Mouse (Mus musculus) brain, embryonic 14.5 days (tissue): ENCODE measurements around the gene Abca1.

Experiments used
- CTCF ChIP-seq: fragments of 200-500 bp; IDR thresholded peaks from 2 replicates; pipeline ENCODE4 v1.5.1; 2012; ENCODE audit warnings: inconsistent platforms, mild to moderate bottlenecking, moderate library complexity, borderline replicate concordance; ENCODE audit not compliant: insufficient read depth, insufficient read length; ENCODE audit errors: extremely low read depth
- POLR2A ChIP-seq: fragments of 200-500 bp; IDR thresholded peaks from 2 replicates; pipeline ENCODE4 v1.6.1; 2012; ENCODE audit warnings: mild to moderate bottlenecking, inconsistent platforms, borderline replicate concordance; ENCODE audit not compliant: poor library complexity, insufficient read depth, insufficient read length, severe bottlenecking; ENCODE audit errors: extremely low read depth

DNA sequence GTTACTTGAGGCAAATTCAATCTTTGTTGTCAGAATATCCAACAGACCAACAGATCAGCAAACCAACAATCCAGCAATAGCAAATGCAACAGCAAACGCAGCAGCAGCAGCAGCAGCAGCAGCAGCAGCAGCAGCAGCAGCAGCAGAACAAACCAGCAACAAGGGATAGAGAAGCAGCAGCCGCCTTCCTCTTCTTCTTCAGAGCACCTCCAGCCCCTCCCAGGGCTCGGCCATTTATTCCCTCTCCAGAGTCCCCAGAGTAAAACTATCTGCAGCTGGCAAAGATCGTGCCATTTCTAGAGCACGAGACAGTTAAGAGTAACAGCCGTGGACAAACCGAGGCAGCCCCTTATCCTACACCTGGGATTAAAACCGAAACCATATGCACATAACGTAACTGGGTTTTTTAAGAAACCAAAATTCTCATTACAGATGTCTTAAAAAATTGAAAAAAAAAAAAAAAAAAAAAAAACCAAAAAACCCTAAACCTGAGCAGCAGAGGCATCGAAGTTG lies 19.7 kb upstream of the Abca1 start:
- no peak for TF ChIP-seq CTCF
- no peak for TF ChIP-seq POLR2A
